ENCODE assay signal across 8 mouse cellular contexts in genomic region chr6:72389471-72389940, GRCm38 (mm10). TPM values are rescaled to one million over a fixed set of nuclear protein-coding genes. Genes with fewer than 3 reads are reported as not detected.
DNase-seq lines count a peak whose midpoint lies in the region; ATAC-seq lines count a peak whose summit lies in the region.

No protein-coding gene starts in this region.

- no peaks in the 10 kb centered on the region for H3K9me3 ChIP-seq in heart, embryonic 16.5 days (replicated peaks; ENCODE audit: control insufficient read depth, low read length)
- H3K9me3 ChIP-seq in hindbrain, embryonic 11.5 days (ENCODE audit: control insufficient read depth, low read length) = no peaks in the 10 kb centered on the region
- no peaks in the 10 kb centered on the region for H3K9me3 ChIP-seq in liver, embryonic 16.5 days (replicated peaks; ENCODE audit: control insufficient read depth, low read length)
- H3K9me3 ChIP-seq in stomach, embryonic 14.5 days (ENCODE audit: control insufficient read depth, low read depth, low read length) = no peaks in the 10 kb centered on the region

- peak overlapping the region; percentile 98 for H3K27ac ChIP-seq in heart, embryonic 16.5 days (ENCODE audit: low read length)
- no peak overlapping the region for H3K27ac ChIP-seq in hindbrain, embryonic 11.5 days (ENCODE audit: low read depth, low read length)
- peak overlapping the region; percentile 100 for H3K27ac ChIP-seq in liver, embryonic 16.5 days (ENCODE audit: low read length)
- H3K27ac ChIP-seq in stomach, embryonic 14.5 days (ENCODE audit: low read length) = peak overlapping the region; percentile 97

- peaks cover 21% of the 10 kb centered on the region for H3K36me3 ChIP-seq in heart, embryonic 16.5 days (ENCODE audit: control insufficient read depth, insufficient read depth)
- H3K36me3 ChIP-seq in hindbrain, embryonic 11.5 days (ENCODE audit: control insufficient read depth, insufficient read depth, low read length) = no peaks in the 10 kb centered on the region
- peaks cover 23% of the 10 kb centered on the region for H3K36me3 ChIP-seq in liver, embryonic 16.5 days (ENCODE audit: control insufficient read depth, insufficient read depth)
- peaks cover 12% of the 10 kb centered on the region; the same call in 1 of the 2 replicates for H3K36me3 ChIP-seq in stomach, embryonic 14.5 days (ENCODE audit: control insufficient read depth, insufficient read depth, low read length)

- H3K9ac ChIP-seq in heart, embryonic 16.5 days (ENCODE audit: low read length) = peak overlapping the region; percentile 89
- H3K9ac ChIP-seq in hindbrain, embryonic 11.5 days (ENCODE audit: low read depth, low read length) = no peak overlapping the region; the same call in 1 of the 2 replicates
- H3K9ac ChIP-seq in liver, embryonic 16.5 days (ENCODE audit: low read depth, low read length) = peak overlapping the region; percentile 95
- peak overlapping the region; percentile 66 for H3K9ac ChIP-seq in stomach, embryonic 14.5 days (replicated peaks; ENCODE audit: low read depth, low read length)

- peak; percentile 24; the same call in 1 of the 2 replicates for ATAC-seq in heart, embryonic 16.5 days (replicated peaks; ENCODE audit: extremely low read depth, insufficient read depth, low FRiP score)
- ATAC-seq in hindbrain, embryonic 11.5 days (ENCODE audit: low FRiP score) = peak; percentile 14; the same call in 1 of the 2 replicates
- ATAC-seq in liver, embryonic 16.5 days (ENCODE audit: low read depth) = peak; percentile 89
- ATAC-seq in stomach, embryonic 14.5 days (ENCODE audit: insufficient number of reproducible peaks, insufficient read depth, low FRiP score, low read depth) = peak; percentile 72; the same call in 1 of the 2 replicates

- 4% methylated on average over 13 of the region's 13 CpGs for WGBS in heart, embryonic 16.5 days
- WGBS in hindbrain, embryonic 11.5 days = 35% methylated on average over 13 of the region's 13 CpGs
- WGBS in liver, embryonic 16.5 days (ENCODE audit: insufficient replicate concordance) = 2% methylated on average over 13 of the region's 13 CpGs
- 11% methylated on average over 13 of the region's 13 CpGs for WGBS in stomach, embryonic 14.5 days

- no peak for DNase-seq in heart, adult 8-10 months (ENCODE audit: low spot score)
- DNase-seq in CD4-positive helper T cell, adult 2 months (ENCODE audit: low read depth, low spot score) = peak; percentile 34
- peak; percentile 32 for DNase-seq in adrenal gland, postnatal 25 days
- DNase-seq in hindbrain, embryonic 11.5 days (ENCODE audit: low spot score) = no peak
- no peak for DNase-seq in cerebellum, adult 8-10 months

- H3K27me3 ChIP-seq in heart, embryonic 16.5 days (ENCODE audit: control insufficient read depth, insufficient read depth, low read length) = no peaks in the 10 kb centered on the region
- H3K27me3 ChIP-seq in hindbrain, embryonic 11.5 days (ENCODE audit: control insufficient read depth, insufficient read depth, low read length) = peaks cover 7% of the 10 kb centered on the region; the same call in 1 of the 2 replicates
- H3K27me3 ChIP-seq in liver, embryonic 16.5 days (ENCODE audit: control insufficient read depth, insufficient read depth, low read depth, low read length) = no peaks in the 10 kb centered on the region
- H3K27me3 ChIP-seq in stomach, embryonic 14.5 days (ENCODE audit: control insufficient read depth, insufficient read depth, low read length) = no peaks in the 10 kb centered on the region

- H3K4me1 ChIP-seq in heart, embryonic 16.5 days (ENCODE audit: control insufficient read depth, insufficient read depth, low read length) = peaks cover 20% of the 10 kb centered on the region
- H3K4me1 ChIP-seq in hindbrain, embryonic 11.5 days (replicated peaks; ENCODE audit: control insufficient read depth, insufficient read depth, low read length) = peaks cover 3% of the 10 kb centered on the region; the same call in 1 of the 2 replicates
- H3K4me1 ChIP-seq in liver, embryonic 16.5 days (ENCODE audit: control insufficient read depth, low read depth, low read length) = peaks cover 48% of the 10 kb centered on the region
- peaks cover 15% of the 10 kb centered on the region; the same call in 1 of the 2 replicates for H3K4me1 ChIP-seq in stomach, embryonic 14.5 days (ENCODE audit: control insufficient read depth, insufficient read depth, low read length)

- peak overlapping the region; percentile 78 for H3K4me2 ChIP-seq in heart, embryonic 16.5 days (ENCODE audit: low read depth, low read length)
- peak overlapping the region; percentile 49 for H3K4me2 ChIP-seq in hindbrain, embryonic 11.5 days (replicated peaks; ENCODE audit: low read depth, low read length)
- peak overlapping the region; percentile 86 for H3K4me2 ChIP-seq in liver, embryonic 16.5 days (ENCODE audit: low read depth, low read length)
- peak overlapping the region; percentile 52 for H3K4me2 ChIP-seq in stomach, embryonic 14.5 days (replicated peaks; ENCODE audit: low read depth, low read length)

- H3K4me3 ChIP-seq in heart, embryonic 16.5 days (ENCODE audit: low read length) = peak overlapping the region; percentile 70
- H3K4me3 ChIP-seq in hindbrain, embryonic 11.5 days (ENCODE audit: low read depth, low read length) = peak overlapping the region; percentile 34; the same call in 1 of the 2 replicates
- H3K4me3 ChIP-seq in liver, embryonic 16.5 days (ENCODE audit: low read depth, low read length) = peak overlapping the region; percentile 85
- H3K4me3 ChIP-seq in stomach, embryonic 14.5 days (ENCODE audit: low read depth, low read length) = peak overlapping the region; percentile 55

RNA-seq across cellular contexts. Expression of gene Vamp8, which starts 1.0 kb away (rescaled TPM):
- 134 and 139 TPM in 2 replicates for polyA plus RNA-seq in heart, embryonic 16.5 days (2015; fragmentation: Nextera tagmentation; extraction: Ambion mirVana)
- 10 to 100 TPM; 58.8 to 80.9 (median 70.8) TPM for total RNA-seq in heart, adult 8-10 months (2022)
- 117 and 154 TPM in 2 replicates for total RNA-seq in adrenal gland, postnatal 25 days (2021)
- 35.2 and 37.9 TPM in 2 replicates for polyA plus RNA-seq in hindbrain, embryonic 11.5 days (2014; fragmentation: Nextera tagmentation; extraction: Ambion mirVana)
- 212 and 230 TPM in 2 replicates for polyA plus RNA-seq in liver, embryonic 16.5 days (2015; fragmentation: Nextera tagmentation; extraction: Ambion mirVana)
- 194 and 206 TPM in 2 replicates for polyA plus RNA-seq in stomach, embryonic 14.5 days (2014; fragmentation: Nextera tagmentation; extraction: Ambion mirVana)

RNA-seq across cellular contexts. Expression of gene Vamp5, which starts 9.2 kb away (rescaled TPM):
- 40.1 and 46.0 TPM in 2 replicates for polyA plus RNA-seq in heart, embryonic 16.5 days (2015; fragmentation: Nextera tagmentation; extraction: Ambion mirVana)
- 10 to 100 TPM; 58.0 to 68.1 (median 61.2) TPM for total RNA-seq in heart, adult 8-10 months (2022)
- total RNA-seq in adrenal gland, postnatal 25 days (2021) = 35.2 and 51.8 TPM in 2 replicates
- 13.4 and 13.7 TPM in 2 replicates for polyA plus RNA-seq in hindbrain, embryonic 11.5 days (2014; fragmentation: Nextera tagmentation; extraction: Ambion mirVana)
- 54.9 and 62.8 TPM in 2 replicates for polyA plus RNA-seq in liver, embryonic 16.5 days (2015; fragmentation: Nextera tagmentation; extraction: Ambion mirVana)
- 22.6 and 26.3 TPM in 2 replicates for polyA plus RNA-seq in stomach, embryonic 14.5 days (2014; fragmentation: Nextera tagmentation; extraction: Ambion mirVana)

RNA-seq across cellular contexts. Expression of gene Rnf181, which starts 22.8 kb away (rescaled TPM):
- polyA plus RNA-seq in heart, embryonic 16.5 days (2015; fragmentation: Nextera tagmentation; extraction: Ambion mirVana) = 92.2 and 93.6 TPM in 2 replicates
- 10 to 100 TPM; 39.5 to 49.6 (median 41.5) TPM for total RNA-seq in heart, adult 8-10 months (2022)
- total RNA-seq in adrenal gland, postnatal 25 days (2021) = 368 and 473 TPM in 2 replicates
- 106 and 111 TPM in 2 replicates for polyA plus RNA-seq in hindbrain, embryonic 11.5 days (2014; fragmentation: Nextera tagmentation; extraction: Ambion mirVana)
- polyA plus RNA-seq in liver, embryonic 16.5 days (2015; fragmentation: Nextera tagmentation; extraction: Ambion mirVana) = 86.5 and 91.9 TPM in 2 replicates
- 106 and 109 TPM in 2 replicates for polyA plus RNA-seq in stomach, embryonic 14.5 days (2014; fragmentation: Nextera tagmentation; extraction: Ambion mirVana)

RNA-seq across cellular contexts. Expression of gene Ggcx, which starts 24.6 kb away (rescaled TPM):
- 28.9 and 29.5 TPM in 2 replicates for polyA plus RNA-seq in heart, embryonic 16.5 days (2015; fragmentation: Nextera tagmentation; extraction: Ambion mirVana)
- total RNA-seq in heart, adult 8-10 months (2022) = 10 to 100 TPM; 30.9 to 38.9 (median 33.8) TPM
- total RNA-seq in adrenal gland, postnatal 25 days (2021) = 52.5 and 56.9 TPM in 2 replicates
- 12.9 and 13.1 TPM in 2 replicates for polyA plus RNA-seq in hindbrain, embryonic 11.5 days (2014; fragmentation: Nextera tagmentation; extraction: Ambion mirVana)
- 29.6 and 31.7 TPM in 2 replicates for polyA plus RNA-seq in liver, embryonic 16.5 days (2015; fragmentation: Nextera tagmentation; extraction: Ambion mirVana)
- polyA plus RNA-seq in stomach, embryonic 14.5 days (2014; fragmentation: Nextera tagmentation; extraction: Ambion mirVana) = 23.2 TPM in 2 replicates

RNA-seq across cellular contexts. Expression of gene Tmem150a, which starts 34.3 kb away (rescaled TPM):
- 12.9 and 13.8 TPM in 2 replicates for polyA plus RNA-seq in heart, embryonic 16.5 days (2015; fragmentation: Nextera tagmentation; extraction: Ambion mirVana)
- total RNA-seq in heart, adult 8-10 months (2022) = 10 to 100 TPM; 20.4 to 24.3 (median 22.2) TPM
- total RNA-seq in adrenal gland, postnatal 25 days (2021) = 20.7 and 23.2 TPM in 2 replicates
- polyA plus RNA-seq in hindbrain, embryonic 11.5 days (2014; fragmentation: Nextera tagmentation; extraction: Ambion mirVana) = 7.0 and 9.2 TPM in 2 replicates
- polyA plus RNA-seq in liver, embryonic 16.5 days (2015; fragmentation: Nextera tagmentation; extraction: Ambion mirVana) = 54.4 and 59.7 TPM in 2 replicates
- 13.8 and 15.3 TPM in 2 replicates for polyA plus RNA-seq in stomach, embryonic 14.5 days (2014; fragmentation: Nextera tagmentation; extraction: Ambion mirVana)

Comparison
In these comparisons a context has a peak if more than half of its experiments do, and no peak if none do; other contexts are left out.
1. ATAC-seq: peak in every context shown above with its lines; median percentile 89 in liver, embryonic 16.5 days; 72 in stomach, embryonic 14.5 days; 24 in heart, embryonic 16.5 days; 14 in hindbrain, embryonic 11.5 days.
2. H3K4me3 ChIP-seq: peak in every context shown above with its lines; median percentile 85 in liver, embryonic 16.5 days; 70 in heart, embryonic 16.5 days; 55 in stomach, embryonic 14.5 days; 34 in hindbrain, embryonic 11.5 days.
3. DNase-seq: peak in CD4-positive helper T cell, adult 2 months (single experiment) and adrenal gland, postnatal 25 days (single experiment); none in heart, adult 8-10 months (single experiment), hindbrain, embryonic 11.5 days (single experiment) and cerebellum, adult 8-10 months (single experiment).
4. Peak in every context shown above with its lines, with median percentiles within 50 percentile points of each other: H3K4me2 ChIP-seq.